Mouse (Mus musculus): Measurements from ENCODE around the gene Clcn3. TPM values are rescaled to one million over a fixed set of nuclear protein-coding genes. Genes with fewer than 3 reads are reported as not detected.

Gene Clcn3
- polyA plus RNA-seq, 1 experiment from 2014 or later, result 17.9 TPM

GRCm38 (mm10) chr8:60954281-60955014 is 28.7 kb downstream of the Clcn3 start:
- Histone ChIP-seq H3K4me1 (ENCODE audit: insufficient read depth, low read depth, low read length) (no peaks in the 10 kb centered on the region), H3K4me2 (replicated peaks; ENCODE audit: low read depth, low read length) (peak overlapping the region; percentile 44), H3K27ac (ENCODE audit: low read length) (peak overlapping the region; percentile 61), H3K27me3 (replicated peaks; ENCODE audit: insufficient read depth, low read length) (no peaks in the 10 kb centered on the region), H3K9ac (replicated peaks; ENCODE audit: low read depth) (peak overlapping the region; percentile 27; the same call in 1 of the 2 replicates), H3K4me3 (ENCODE audit: low read depth, low read length) (peak overlapping the region; percentile 23), H3K9me3 (ENCODE audit: low read length) (no peaks in the 10 kb centered on the region), H3K36me3 (ENCODE audit: insufficient read depth, low read length) (no peaks in the 10 kb centered on the region)
- peak; percentile 48; the same call in 1 of the 2 replicates for TF ChIP-seq EP300 (IDR thresholded peaks at IDR 0.05)
- TF ChIP-seq CTCF (IDR thresholded peaks at IDR 0.05), result no peak
- DNase-seq (ENCODE audit: low spot score) (peak; percentile 95), ATAC-seq (peak; percentile 98)
- WGBS, result 9% methylated on average over 15 of the region's 15 CpGs

GRCm38 (mm10) chr8:60952803-60953202 is 30.3 kb downstream of the Clcn3 start:
- 54% methylated on average over 5 of the region's 5 CpGs for WGBS
- Histone ChIP-seq H3K27me3 (replicated peaks; ENCODE audit: insufficient read depth, low read length) (no peaks in the 10 kb centered on the region), H3K27ac (ENCODE audit: low read length) (no peak overlapping the region), H3K36me3 (ENCODE audit: insufficient read depth, low read length) (no peaks in the 10 kb centered on the region), H3K4me2 (replicated peaks; ENCODE audit: low read depth, low read length) (no peak overlapping the region), H3K4me3 (ENCODE audit: low read depth, low read length) (no peak overlapping the region), H3K4me1 (ENCODE audit: insufficient read depth, low read depth, low read length) (no peaks in the 10 kb centered on the region), H3K9ac (replicated peaks; ENCODE audit: low read depth) (no peak overlapping the region), H3K9me3 (ENCODE audit: low read length) (no peaks in the 10 kb centered on the region)
- no peak for ATAC-seq
- DNase-seq (ENCODE audit: low spot score), result no peak
- TF ChIP-seq EP300 (IDR thresholded peaks at IDR 0.05) (no peak), CTCF (IDR thresholded peaks at IDR 0.05) (no peak)

- TF ChIP-seq CTCF (IDR thresholded peaks at IDR 0.05) (no peak), EP300 (IDR thresholded peaks at IDR 0.05) (no peak)
- WGBS, result 86% methylated on average over 1 of the region's 1 CpGs
- no peak overlapping the region for H3K27ac ChIP-seq (ENCODE audit: low read length)
- H3K4me2 ChIP-seq (replicated peaks; ENCODE audit: low read depth, low read length), result no peak overlapping the region
- no peak overlapping the region for H3K9ac ChIP-seq (replicated peaks; ENCODE audit: low read depth)
- no peaks in the 10 kb centered on the region for H3K9me3 ChIP-seq (ENCODE audit: low read length)
- H3K27me3 ChIP-seq (replicated peaks; ENCODE audit: insufficient read depth, low read length), result no peaks in the 10 kb centered on the region
- H3K4me1 ChIP-seq (ENCODE audit: insufficient read depth, low read depth, low read length), result no peaks in the 10 kb centered on the region
- no peaks in the 10 kb centered on the region for H3K36me3 ChIP-seq (ENCODE audit: insufficient read depth, low read length)
- ATAC-seq, result no peak
- DNase-seq (ENCODE audit: low spot score), result no peak
- no peak overlapping the region for H3K4me3 ChIP-seq (ENCODE audit: low read depth, low read length)
These were observed 31.3 kb downstream of the Clcn3 start for GRCm38 (mm10) chr8:60951757-60952156.

- DNase-seq (ENCODE audit: low spot score), result no peak
- 63% methylated on average over 4 of the region's 4 CpGs for WGBS
These were observed 31.8 kb downstream of the Clcn3 start for GRCm38 (mm10) chr8:60951271-60951670.

GRCm38 (mm10) chr8:60949859-60950258 is 33.2 kb downstream of the Clcn3 start:
- no peaks in the 10 kb centered on the region for H3K36me3 ChIP-seq (ENCODE audit: insufficient read depth, low read length)
- H3K4me2 ChIP-seq (replicated peaks; ENCODE audit: low read depth, low read length), result no peak overlapping the region
- no peak overlapping the region for H3K4me3 ChIP-seq (ENCODE audit: low read depth, low read length)
- no peaks in the 10 kb centered on the region for H3K4me1 ChIP-seq (ENCODE audit: insufficient read depth, low read depth, low read length)
- no peak overlapping the region for H3K9ac ChIP-seq (replicated peaks; ENCODE audit: low read depth)
- DNase-seq (ENCODE audit: low spot score) (no peak), ATAC-seq (no peak)
- H3K27me3 ChIP-seq (replicated peaks; ENCODE audit: insufficient read depth, low read length), result no peaks in the 10 kb centered on the region
- H3K27ac ChIP-seq (ENCODE audit: low read length), result no peak overlapping the region
- WGBS, result 78% methylated on average over 4 of the region's 4 CpGs
- no peaks in the 10 kb centered on the region for H3K9me3 ChIP-seq (ENCODE audit: low read length)
- TF ChIP-seq CTCF (IDR thresholded peaks at IDR 0.05), result no peak
- no peak for TF ChIP-seq EP300 (IDR thresholded peaks at IDR 0.05)

More at GRCm38 (mm10) chr8:60951271-60951670, 31.8 kb downstream of the Clcn3 start:
- H3K9ac ChIP-seq (replicated peaks; ENCODE audit: low read depth), result no peak overlapping the region
- no peaks in the 10 kb centered on the region for H3K4me1 ChIP-seq (ENCODE audit: insufficient read depth, low read depth, low read length)
- H3K27ac ChIP-seq (ENCODE audit: low read length), result no peak overlapping the region
- H3K4me2 ChIP-seq (replicated peaks; ENCODE audit: low read depth, low read length), result no peak overlapping the region
- H3K4me3 ChIP-seq (ENCODE audit: low read depth, low read length), result no peak overlapping the region
- H3K27me3 ChIP-seq (replicated peaks; ENCODE audit: insufficient read depth, low read length), result no peaks in the 10 kb centered on the region
- H3K36me3 ChIP-seq (ENCODE audit: insufficient read depth, low read length), result no peaks in the 10 kb centered on the region
- no peak for ATAC-seq
- H3K9me3 ChIP-seq (ENCODE audit: low read length), result no peaks in the 10 kb centered on the region
- TF ChIP-seq CTCF (IDR thresholded peaks at IDR 0.05) (no peak), EP300 (IDR thresholded peaks at IDR 0.05) (no peak)

- Histone ChIP-seq H3K9me3 (ENCODE audit: low read length) (no peaks in the 10 kb centered on the region), H3K9ac (replicated peaks; ENCODE audit: low read depth) (no peak overlapping the region), H3K36me3 (ENCODE audit: insufficient read depth, low read length) (no peaks in the 10 kb centered on the region), H3K4me1 (ENCODE audit: insufficient read depth, low read depth, low read length) (no peaks in the 10 kb centered on the region), H3K27me3 (replicated peaks; ENCODE audit: insufficient read depth, low read length) (no peaks in the 10 kb centered on the region), H3K4me3 (ENCODE audit: low read depth, low read length) (no peak overlapping the region), H3K4me2 (replicated peaks; ENCODE audit: low read depth, low read length) (no peak overlapping the region), H3K27ac (ENCODE audit: low read length) (no peak overlapping the region)
- DNase-seq (ENCODE audit: low spot score) (no peak), ATAC-seq (no peak)
- TF ChIP-seq EP300 (IDR thresholded peaks at IDR 0.05) (no peak), CTCF (IDR thresholded peaks at IDR 0.05) (no peak)
These were observed 35.6 kb downstream of the Clcn3 start for GRCm38 (mm10) chr8:60947503-60947902.
